Mouse (Mus musculus) spleen, adult 12 weeks (tissue): ENCODE results near the gene Actr3b.
"Not testable (repeated sequence)": the region's sequence is repeated elsewhere in the genome, so short reads cannot be mapped to it uniquely, and the experiment has no call there.

Experiments used
- DNase-seq: peaks from one replicate; pipeline ENCODE4 v3.0.0; 2022; ENCODE audit warnings: low spot score

The Actr3b gene

DNA sequence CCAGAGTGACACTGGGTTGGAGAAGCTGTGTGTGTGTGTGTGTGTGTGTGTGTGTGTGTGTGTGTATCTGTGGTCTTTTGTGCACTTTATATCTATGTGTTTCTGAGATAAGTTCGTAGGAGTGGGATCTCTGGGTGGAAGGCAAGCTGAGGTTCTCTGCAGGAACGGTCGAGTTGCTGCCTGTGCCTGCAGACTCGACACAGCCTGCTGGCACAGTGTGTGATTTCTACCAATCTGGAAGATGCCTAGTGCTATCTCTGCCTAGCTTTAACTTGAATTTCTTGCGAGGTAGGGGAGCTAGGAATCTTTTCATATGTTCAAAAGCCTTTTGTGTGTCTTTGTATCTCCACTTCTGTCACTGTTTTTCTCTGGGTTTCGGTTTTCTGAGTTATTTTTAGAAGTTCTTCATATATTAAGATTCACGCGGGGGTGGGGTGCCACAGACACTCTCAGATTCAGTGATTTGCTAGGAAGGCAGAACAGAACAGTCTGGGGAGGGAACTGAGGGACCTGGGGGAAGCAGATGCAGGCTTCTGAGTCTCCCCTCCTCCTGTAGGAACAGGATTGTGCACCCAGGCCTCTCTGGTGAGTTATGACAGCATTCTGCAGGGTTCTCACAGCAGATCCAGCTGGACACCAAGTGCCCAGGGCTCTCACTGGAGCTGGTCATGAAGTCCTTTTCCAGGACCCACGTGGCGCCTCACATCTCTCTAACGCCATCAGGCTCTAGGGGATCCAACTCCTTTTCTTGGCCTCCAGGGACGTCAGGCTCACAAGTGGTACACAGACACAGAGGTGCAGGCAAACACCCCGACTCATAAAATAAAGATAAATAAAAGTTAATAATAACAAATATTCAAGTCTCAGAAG is 14.4 kb downstream of the Actr3b start:
- DNase-seq: no peak

DNA sequence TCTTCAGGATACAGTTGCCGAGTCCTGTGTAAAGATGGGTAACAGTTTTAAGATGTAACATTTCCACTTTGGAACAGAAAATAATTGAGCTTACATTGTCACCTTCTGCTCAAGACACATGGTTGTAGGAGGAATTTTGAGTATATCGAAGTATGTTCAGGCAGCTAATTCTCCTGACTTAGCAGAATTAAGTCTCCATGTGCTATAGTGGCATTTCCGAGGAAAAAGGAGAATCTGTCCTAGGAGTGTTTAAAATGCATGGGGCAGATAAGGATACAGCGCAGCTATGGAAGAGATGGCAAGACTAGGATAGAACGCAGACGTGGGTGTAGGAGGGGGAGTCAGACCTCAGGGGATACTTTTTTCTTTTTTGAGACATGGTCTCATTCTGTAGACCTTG is 31.8 kb downstream of the Actr3b start:
- DNase-seq: no peak

GRCm38 (mm10) chr5:25797776-25798175 is 38.0 kb downstream of the Actr3b start:
- DNase-seq: no peak

- DNase-seq: no peak
Measured at GRCm38 (mm10) chr5:25800929-25801328, 41.1 kb downstream of the Actr3b start.

- DNase-seq: no peak
Measured at GRCm38 (mm10) chr5:25801744-25802143, 41.9 kb downstream of the Actr3b start.

DNA sequence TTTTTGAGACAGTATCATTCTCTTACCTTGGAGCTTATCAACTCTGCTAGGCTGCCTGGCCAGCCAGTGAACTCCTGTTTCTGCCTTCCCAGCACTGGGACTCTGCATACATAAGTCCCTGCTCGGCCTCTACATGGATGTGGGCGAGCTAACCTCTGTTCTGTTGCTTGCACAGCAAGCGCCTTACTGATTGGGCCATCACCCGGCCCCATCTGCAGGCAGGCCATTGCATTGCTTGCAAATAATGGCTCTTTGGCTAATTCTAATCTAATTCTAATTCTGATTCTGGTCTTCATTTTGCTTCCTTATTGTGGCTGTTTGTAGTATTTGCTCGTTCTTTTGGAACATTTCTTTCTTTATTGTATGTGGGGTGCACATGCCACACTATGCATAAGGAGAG is 44.8 kb downstream of the Actr3b start:
- DNase-seq: no peak

- no peak for DNase-seq
Measured at GRCm38 (mm10) chr5:25812922-25813321, 53.1 kb downstream of the Actr3b start.

DNA sequence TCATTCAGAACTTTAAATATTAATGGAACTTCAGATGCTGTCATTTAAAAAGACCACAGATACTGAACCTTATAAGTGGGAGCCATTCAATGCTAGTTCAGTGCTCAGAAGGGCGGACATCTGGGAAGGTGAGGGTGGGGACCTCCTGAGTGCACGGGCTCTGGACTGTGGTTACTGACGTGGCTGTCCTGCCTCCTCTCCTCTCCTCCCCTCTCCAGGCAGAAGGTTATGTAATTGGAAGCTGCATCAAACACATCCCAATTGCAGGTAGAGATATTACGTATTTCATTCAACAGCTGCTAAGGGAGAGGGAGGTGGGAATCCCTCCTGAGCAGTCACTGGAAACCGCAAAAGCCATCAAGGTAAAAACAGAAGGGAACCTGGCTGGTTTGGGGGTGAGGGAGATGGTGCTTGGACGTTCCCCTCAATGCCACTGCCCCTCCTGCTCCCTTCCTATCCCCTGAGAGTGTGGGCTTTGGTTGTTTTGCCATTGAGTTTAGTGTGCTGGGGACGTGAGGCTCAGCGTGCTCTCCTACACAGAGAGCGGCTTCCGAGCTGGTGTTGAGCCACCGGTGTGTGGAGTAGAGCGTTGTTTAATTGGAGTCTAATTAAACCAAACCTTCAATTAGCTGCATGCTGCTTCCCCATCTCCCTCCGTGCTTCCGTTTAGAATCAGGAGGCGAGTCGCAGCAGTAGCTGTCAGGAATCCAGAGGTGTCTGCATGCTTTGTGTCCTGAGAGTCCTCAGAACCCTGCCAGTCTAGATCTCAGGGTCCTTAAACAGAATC is 69.7 kb downstream of the Actr3b start:
- DNase-seq: no peak

DNA sequence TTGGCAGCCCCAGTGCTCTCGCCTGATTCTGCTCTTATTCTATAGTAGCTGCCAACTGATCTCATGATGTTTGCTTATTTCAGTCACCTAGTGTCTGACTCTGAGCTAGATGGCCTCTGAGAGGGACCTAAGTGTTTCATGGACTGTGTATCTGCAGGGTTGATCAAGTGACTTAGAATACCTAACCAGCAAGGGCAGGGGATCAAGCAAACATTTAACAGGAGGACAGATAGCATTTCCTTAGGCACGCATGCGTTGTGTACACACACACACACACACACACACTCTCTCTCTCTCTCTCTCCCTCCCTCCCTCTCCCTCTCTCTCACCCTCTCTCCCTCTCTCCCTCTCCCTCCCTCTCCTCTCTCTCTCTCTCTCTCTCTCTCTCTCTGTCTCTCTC is 71.0 kb downstream of the Actr3b start:
- DNase-seq: no peak

DNA sequence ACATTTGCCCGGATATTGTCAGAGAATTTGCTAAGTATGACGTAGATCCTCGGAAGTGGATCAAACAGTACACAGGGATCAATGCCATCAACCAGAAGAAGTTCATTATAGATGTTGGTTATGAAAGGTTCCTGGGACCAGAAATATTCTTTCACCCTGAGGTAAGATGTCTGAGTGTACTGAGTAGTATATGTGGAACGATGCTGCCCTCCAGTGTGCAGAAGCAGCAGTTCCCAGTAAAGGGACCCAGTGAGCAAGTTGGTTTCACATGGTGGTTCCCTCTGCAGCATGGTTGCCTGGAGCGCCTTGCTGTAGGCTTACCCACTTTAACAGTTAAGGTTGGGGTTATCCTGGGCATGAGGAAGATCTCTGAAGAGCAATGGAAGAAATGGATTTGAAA is 71.8 kb downstream of the Actr3b start:
- no peak for DNase-seq

DNA sequence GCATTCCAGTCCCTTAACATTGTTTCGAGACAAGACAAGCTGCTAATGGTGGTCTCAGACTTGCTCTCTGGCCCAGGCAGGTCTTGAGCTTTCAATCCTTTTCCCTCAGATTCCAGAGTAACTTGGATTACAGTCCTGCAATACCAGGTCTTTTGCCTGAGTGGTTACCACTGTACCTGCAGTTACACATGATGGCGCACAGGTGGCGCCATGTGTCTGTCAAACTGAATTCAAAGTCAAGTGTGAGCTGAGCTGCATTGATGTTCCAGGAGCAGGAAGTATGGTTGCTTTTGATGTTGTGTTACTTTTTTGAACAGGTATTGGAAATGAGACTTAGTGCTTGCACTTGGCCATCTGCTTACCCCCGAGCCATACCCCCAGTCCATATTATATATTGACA is 79.6 kb downstream of the Actr3b start:
- no peak for DNase-seq

DNA sequence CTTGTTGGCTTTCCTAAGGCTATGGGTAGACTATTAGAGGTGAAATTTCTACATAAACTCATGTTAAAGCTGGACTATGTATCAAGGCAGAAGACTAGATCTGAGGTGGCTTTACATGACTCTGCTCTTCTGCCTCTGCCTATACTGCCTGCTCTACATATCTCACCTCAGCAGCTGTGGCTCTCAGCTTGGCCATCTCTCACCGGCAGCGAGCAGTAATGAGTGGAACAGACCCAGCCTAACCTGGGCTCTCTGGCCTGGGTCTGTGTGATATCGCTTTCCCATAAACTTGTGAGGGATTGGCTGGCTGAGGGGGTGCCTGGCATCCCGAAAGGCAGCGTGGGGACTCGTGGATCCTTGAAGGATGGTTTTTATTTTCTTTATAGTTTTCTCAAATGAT is 86.8 kb downstream of the Actr3b start:
- no peak for DNase-seq

- DNase-seq: no peak
Measured at GRCm38 (mm10) chr5:25847154-25847553, 87.4 kb downstream of the Actr3b start.

DNA sequence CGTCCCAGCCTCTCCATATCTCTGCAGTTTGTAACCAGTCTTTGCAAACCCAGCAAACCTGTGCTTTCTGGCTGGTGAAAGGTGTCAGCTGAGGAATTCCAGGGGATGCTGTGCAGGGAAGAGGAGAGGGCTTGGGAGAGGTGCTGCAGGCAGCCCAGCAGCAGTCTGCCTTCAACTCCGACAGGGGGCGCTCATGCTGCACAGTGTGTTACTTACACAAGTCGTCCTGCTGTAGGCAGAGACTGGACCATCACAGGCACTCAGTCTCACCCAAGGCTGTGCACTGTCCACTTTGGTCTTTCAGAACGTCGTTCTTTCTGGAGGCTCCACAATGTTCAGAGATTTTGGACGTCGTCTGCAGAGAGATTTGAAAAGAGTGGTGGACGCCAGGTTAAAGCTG is 88.3 kb downstream of the Actr3b start:
- DNase-seq: no peak

DNA sequence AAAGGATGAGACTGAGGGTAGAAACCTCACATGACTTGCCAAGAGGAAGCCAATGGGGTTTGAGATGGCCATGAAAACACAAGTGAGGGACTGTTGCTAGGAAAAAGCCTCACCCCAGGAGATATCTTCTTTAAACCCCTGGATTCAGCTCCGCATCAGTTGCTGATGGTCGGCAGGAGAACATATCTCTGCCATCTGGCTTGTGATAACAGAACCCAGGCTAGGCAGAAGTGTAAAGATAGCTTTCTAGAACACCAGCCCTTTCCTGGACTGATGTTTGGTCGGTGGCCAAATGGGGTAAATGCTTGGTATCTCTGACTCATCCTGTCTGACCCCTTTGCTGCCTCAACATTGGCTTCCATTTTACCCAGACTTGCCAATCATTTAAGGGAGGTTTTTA is 106.4 kb downstream of the Actr3b start:
- no peak for DNase-seq

DNA sequence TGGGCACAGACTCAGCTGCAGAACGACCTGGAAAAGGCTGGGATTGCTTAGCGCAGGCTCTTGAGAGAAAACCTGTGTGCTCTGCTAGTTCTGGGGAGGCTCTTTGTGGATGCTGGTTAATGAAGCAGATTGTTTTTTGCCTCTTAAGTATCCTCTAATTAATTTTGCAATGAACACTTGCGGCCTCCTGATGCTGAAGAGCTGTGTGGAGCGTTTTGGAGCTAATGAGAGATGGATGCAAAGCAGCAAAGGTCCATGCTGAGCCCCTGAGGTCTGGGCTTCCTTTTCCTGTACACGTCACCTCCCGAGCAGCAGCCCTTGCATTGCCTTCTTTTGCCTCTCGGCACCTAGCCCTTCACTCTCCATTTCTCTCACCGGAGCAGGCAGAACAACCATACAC is 110.1 kb downstream of the Actr3b start:
- no peak for DNase-seq

DNA sequence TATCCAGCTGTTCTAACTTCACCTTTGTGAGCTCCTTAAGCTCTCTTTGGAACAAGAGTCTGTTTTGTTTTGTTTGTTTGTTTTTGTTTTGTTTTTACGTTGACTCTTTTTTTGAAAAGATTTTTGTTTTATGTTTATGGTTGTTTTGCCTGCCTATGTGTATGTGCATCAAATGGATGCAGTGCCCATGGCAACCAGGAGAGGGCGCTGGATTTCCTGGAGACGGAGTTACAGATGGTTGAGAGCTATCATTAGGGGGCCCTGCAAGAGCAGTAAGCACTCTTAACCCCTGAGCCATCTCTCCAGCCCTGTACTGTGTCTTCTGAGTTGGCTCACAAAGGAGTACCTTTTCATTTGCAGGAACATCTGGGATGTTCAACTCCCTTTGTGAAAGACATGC is 110.8 kb downstream of the Actr3b start:
- DNase-seq: no peak

DNA sequence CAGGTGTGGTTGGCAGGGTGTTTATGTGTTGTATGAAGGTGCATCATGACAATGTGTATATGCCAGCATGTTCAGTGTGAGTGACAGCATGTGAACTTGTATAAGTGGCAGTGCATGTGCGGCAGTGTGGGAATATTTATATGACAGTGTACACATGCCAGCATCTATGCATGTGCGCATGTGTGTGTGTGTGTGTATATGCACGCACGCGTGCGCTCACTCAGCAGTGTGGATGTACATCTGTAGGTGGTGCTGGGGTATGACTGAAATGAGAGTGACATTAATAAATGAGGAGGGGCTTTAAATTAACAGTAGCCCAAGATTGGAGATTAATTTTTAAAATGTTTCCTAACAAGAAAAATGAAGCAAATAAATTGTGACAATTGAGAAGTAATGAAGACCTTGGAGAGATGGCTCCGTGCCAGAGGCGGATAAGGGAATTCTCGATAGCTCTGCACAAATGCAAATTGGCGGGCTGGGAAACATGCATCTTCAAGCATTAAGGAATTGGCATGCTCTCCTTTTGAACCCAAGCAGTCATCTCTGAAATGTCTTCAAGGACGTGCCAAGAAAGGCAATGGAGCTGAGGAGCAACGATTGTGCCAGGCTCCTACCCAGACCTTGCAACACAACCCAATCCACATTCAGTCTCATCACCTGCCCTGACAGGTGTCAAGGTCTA is 111.7 kb downstream of the Actr3b start:
- DNase-seq: no peak

DNA sequence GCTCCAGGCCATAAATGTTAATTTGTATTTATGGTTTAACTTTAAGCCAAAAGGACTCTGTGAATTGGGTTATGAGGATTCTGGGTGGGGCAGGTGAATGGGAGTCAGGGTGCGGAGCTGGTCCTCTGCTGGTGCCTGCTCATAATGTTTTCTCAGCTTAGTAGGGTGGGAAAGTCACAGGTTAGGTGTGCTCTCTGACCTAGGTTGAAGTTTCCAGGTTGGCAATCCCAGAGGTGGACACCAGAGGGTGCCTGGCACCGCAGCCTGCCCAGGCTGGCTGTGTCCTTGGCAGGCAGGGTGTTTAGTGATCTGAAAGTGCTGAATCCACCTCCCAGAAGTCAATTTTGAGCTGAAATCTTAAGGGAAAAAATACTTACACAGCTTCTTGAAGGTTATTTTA is 113.2 kb downstream of the Actr3b start:
- DNase-seq: no peak

GRCm38 (mm10) chr5:25875927-25876326 is 116.1 kb downstream of the Actr3b start:
- DNase-seq: not testable (repeated sequence)

- no peak for DNase-seq
Measured at GRCm38 (mm10) chr5:25877281-25877680, 117.5 kb downstream of the Actr3b start.

DNA sequence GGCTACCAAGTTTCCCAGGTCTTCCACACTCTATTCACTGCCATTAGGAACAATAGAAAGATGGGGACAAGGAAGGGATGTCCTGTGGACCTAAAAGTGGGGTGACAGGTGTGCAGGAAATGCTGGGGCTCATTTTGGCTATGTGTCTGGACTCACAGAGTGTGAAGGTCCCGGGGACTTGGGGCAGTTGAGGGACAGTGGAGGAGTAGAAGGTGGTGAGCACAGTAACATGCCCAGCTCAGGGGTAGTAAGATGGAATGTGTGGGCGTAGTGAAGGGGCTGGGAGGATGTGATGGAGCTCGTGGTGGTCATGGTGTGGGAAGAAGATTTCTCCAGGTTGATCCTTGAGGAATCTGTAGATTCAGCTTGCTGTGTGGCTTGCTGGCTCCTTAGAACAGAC is 118.2 kb downstream of the Actr3b start:
- DNase-seq: no peak

- DNase-seq: no peak
Measured at GRCm38 (mm10) chr5:25886708-25887107, 126.9 kb downstream of the Actr3b start.
